Mouse (Mus musculus): ENCODE data around the gene Upp1.
A peak's percentile ranks its signal among the peaks of the same experiment; 100 is the strongest.
"Not testable (repeated sequence)": the region's sequence is repeated elsewhere in the genome, so short reads cannot be mapped to it uniquely, and the experiment has no call there.

Gene Upp1

DNA sequence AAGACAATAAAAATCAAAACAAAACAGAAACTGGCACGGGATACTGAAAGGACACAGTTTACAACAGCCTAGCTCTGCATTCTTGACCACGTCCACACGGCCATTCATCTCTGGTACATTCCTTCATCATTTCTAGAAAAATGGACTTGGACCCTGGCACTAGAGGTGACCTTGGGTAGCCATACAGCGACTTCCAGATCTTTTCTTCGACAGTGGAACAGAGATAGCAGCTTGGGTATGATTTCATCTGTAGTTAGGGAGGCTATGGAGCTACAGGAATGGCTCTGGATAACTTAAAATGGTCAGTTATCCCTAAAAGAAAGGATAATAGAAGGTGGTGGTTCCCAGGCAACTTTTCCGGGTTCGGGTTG lies at the start of gene Upp1:
Gene Upp1 (plus strand): TSS at position 54 of the 371 bp plus-strand sequence.
- DNase-seq (ENCODE audit: low read depth, low spot score): no peak

DNA sequence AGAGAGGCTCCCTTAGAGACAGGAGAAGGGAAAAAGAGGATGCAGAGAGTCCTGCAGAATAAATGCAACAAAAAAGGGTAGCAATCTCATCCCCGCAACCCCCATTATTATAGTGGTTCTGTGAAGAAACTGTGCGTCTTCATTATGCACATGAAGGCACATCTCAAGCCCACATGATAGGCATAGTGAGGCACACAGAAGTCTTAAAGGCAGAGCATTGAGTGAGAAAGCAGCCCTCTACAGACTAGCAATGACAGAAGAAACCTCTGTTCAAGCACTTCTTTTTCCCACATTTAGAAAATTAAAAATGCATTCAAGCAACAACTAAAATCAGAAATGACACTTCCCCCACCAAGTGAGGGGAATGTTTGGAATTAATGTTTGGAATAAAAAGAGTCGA lies 41.5 kb upstream of the Upp1 start:
- DNase-seq (ENCODE audit: low read depth, low spot score): no peak

DNA sequence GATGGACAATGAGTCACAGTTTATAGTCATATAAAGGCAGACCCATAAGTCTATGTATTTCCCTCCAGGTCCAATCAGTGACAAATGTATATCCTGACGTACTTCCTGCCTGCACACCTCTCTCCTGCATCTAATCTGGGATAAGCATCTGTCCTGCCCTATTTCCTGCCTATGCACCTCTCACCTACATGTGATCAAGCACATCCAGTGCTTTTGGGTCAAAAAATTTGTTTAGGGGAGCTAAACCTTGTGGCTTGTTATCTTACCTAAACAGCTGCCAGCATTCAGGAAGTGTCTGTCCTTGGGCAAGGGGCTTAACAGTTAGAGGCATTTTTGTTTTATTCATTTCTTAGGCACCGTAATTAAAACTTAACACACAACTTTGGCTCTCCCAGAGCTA lies 4.7 kb upstream of the Upp1 start:
- DNase-seq (ENCODE audit: low read depth, low spot score): no peak

DNA sequence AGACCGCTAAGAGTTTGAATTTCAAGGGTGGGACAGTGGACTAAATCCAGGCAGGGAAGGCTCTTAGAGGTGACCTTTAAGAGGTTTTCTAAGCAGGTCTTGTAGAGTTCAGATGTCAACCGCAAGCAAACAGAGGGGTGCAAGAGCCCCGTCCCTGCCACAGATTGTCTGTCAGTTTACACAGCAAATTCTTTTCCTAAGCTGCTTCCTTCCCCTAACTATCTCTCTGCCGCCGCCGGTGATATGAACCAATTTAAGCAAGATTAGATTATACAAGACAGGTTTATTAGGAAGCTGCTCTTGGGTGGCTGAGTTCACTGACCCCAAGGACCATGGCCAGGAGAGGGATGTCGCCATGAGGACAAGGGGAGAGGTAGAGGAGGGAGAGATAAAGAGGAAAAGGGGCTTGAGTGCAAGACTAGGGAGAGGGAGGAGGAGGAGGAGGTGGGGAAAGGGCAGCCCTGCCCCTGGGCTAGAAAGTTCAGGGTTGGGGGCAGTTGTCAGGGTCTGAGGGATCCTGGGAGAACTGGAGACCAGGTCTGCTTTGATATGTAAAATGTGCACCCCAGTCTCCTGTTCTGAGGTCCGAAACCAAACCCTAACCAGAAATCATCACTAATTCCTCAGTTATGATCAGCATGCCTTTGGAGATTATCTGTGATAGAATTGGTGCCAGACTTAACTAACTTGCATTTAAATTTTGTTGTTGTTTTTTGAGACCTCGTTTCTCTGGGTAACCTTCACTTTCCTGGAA lies 2.4 kb upstream of the Upp1 start:
- no peak for DNase-seq (ENCODE audit: low read depth, low spot score)

DNA sequence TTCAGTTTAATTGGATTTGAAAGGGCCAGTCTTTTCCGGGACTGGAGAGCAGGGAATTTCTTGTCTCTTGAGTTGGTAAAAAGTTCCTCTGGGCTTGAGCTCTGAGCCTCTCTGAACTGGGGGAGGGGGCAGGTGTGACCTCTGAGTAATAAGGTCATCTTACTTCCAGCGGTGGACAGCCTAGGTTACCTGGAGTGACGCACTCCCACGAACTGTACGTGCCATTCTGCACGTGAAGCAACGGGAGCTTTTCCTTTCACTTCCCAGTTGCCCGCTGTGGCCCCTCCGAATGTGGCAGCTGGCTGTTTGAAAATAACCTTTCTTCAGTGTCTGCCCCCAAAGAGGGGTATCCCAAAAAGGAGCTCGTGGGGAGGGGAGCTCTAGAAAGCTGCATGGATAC lies 1.8 kb upstream of the Upp1 start:
- DNase-seq (ENCODE audit: low read depth, low spot score): no peak

DNA sequence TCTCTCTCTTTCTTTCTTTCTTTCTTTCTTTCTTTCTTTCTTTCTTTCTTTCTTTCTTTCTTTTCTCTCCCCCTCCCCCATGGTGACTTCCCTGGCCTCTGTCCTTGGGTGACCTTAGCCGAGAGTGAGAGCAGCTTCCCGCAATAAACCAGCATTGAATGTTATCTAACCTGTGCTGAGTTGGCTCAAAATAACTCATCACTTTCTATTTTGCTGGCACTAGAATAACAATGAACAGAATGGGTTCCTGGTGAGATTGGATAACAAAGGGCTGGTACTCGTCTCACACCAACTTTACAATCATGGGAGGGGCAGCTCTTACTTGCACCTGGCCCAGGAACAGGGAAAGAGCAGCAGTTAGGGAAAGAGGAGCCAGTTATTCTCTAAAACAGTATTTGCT lies 987 bp upstream of the Upp1 start:
- no peak for DNase-seq (ENCODE audit: low read depth, low spot score)

DNA sequence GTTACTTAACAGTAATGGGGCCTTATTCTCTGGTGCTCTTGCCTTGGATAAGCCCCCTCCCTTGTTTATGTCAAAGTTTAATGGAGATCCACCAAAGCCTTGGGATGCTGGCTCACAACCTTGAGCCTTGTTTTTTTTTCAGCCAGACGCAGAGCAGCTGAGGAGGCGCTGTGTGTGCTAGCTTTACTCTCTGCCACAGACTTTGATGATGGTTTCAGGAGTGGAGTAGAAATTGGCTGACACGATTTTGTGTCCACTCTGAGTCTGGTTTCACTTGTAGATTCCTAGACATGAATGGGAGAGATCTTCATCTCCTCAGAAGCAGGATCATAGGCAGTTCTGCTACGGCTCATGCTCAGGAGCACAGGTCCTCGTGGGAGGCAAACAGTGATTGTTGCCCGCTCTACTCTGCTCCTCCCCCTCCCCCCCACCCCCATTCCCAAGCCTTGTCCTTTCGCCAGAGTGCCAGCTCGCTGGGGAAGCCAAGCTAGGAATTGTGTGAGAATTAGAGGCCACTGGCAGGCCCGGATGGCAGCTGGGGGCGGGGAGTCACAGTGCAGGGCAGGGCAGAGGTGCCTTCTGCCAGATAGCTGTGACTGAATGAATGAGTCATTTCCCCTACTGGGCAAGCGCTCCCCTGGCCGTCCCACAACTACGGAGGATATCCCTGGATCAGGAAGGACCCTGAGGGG lies 399 bp upstream of the Upp1 start:
- no peak for DNase-seq (ENCODE audit: low read depth, low spot score)

DNA sequence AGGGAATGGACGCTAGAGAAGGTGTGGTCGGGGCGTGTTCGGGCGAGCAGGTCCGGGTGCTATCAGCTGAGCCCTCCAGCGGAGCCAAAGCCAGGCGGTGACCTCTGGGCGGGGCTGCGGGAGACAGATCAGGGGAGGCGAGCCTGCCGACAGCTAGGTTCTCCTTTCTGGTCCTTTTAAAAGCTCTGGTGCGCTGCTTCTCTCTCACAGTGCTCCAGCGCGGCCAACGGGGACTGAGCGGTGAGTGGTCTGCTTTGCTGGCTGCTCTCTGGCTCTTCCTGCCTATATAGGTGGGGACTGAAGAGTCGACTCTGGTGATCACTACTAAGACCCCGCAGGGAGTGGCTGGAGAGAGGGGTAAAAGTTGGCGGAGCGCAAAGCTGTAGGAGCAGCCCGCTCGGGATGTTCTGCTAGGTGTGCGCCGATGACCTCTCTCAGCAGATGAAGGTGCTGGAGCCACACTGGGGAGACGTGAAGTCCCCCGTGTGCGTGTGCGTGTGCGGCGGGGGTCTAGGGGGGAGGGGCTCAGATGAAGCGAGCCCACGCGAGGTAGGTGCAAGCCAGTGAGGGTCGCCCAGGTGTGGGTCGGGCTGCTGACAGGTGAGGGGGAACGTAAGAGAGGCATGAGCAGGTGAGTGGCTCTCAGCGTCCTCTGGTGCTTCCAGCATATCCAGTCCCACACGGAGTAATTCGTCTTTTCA lies 668 bp downstream of the Upp1 start:
- no peak for DNase-seq (ENCODE audit: low read depth, low spot score)

DNA sequence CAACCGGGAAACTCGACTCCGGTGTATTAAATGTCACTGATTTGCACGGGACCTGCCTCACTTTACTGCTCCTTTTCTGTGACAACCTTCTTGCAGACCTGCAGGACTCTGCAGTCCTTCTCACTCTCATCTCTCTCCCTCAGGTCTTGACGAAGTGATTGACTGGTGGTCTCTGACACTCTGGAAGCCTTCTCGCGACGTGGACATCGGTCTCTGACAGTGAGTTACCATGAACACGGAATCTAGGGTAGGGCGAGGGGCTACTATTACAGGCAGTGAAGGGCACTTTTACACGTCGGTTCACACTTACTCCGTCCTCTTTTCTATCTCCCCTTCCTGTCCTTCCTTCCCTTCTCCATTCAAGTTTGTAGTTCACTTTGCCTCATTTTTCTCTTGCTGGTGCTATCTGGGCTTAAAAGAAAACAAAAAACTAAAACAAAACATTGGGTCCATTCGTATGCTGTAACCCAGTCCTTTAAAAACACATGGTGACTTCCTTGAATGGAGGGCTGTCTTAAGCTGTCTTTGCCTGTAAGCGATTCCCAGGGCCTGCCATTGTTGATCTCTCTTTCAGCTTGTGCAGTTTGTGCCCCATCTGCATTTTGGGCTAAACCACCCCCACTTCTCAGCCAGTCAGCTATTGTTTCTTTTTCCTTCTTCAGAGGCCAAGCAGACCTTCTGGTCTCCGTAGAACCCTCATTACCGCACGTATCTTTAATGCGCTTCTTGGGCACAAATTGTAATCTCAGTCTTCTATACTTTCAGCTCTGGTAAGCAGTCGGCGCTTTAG lies 1.5 kb downstream of the Upp1 start:
- no peak for DNase-seq (ENCODE audit: low read depth, low spot score)

DNA sequence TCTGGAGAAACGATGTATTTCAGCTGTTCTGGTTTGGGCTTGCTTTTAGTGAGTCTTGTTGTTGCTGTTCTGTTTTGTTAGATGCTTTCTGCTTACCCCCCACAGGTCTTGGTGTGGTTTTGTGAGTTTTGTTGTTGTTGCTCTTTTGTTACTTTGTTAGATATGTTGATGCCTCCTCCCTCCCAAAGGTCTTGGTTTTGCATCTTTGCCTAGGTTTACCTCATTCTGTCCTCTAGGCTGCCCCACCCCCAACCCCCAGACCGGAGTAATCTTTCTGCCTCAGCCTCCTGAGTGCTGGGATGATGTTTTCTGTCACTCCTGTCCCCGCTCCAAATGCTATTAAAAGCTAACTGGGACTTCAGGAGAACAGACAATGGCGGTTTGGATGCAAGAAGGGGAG lies 4.4 kb downstream of the Upp1 start:
- DNase-seq (ENCODE audit: low read depth, low spot score): no peak

DNA sequence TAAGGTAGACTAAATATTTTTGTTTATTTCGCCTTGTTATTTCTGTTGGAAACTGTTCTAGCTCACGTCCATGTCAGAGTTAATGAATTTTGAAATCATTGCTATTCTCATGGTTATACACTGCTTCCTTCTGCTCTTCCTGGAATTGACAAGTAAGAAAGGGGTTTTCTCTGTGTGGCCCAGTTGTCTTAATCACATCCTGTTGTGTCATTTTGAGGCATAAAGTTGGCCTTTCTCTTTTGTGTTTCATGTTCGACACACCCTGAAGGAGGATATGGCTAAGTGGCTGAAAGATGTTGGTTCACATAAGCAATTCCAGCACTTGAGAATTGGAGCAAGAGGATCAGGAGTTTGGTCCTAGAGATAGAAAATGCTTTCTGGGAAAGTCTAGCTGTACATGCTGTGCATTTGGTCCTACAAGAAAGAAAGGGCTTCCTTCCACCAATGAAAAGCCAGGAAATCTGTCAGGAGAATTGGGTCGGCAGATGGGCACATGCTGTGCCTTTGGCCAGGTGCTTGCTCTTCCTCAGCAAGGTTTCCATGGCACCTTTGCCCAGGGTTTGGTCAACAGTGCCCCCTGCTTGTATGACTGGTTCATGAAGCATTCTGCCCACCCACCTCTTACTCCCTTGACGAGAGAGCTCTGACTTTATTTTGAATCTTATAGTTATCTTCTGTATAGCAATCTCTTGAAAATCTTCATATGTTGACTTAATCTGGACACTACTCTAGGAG lies 8.6 kb downstream of the Upp1 start:
- no peak for DNase-seq (ENCODE audit: low read depth, low spot score)

DNA sequence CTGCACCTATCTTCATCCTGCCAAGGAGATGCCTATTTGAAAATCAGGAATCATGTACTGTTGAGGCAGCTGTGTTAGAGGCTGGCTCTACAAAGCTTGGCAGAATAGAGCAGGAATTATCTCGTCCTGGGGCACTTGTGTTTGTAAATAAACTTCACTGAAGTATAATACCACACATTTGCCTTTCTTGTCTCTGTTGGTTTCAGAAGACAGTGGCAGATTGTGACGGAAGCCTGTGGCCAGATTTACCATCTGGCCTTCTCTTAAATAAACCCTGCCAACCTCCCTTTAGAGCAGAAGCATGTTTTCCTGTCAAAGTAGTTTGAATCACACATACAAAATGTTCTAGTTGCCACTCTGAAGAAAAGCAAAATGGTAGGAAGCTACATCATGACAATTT lies 10.2 kb downstream of the Upp1 start:
- peak; percentile 72 for DNase-seq (ENCODE audit: low read depth, low spot score)

DNA sequence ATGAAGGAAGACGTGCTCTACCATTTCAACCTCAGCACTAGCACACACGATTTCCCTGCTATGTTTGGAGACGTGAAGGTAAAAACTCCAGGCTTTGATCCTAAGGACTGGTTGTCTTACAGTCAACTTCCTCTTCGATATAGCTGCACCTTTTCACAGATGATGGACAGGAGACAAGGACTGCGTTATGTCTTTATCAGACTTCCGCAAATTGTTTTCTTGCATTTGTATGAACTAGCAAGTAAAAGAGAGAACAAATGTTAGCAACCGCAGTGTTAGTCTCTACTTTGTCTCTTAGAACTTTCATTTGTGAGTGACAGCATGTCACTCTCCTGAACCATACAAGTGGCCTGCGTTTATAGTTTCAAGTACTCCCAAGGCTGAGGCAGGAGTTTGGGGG lies 11.6 kb downstream of the Upp1 start:
- DNase-seq (ENCODE audit: low read depth, low spot score): no peak

DNA sequence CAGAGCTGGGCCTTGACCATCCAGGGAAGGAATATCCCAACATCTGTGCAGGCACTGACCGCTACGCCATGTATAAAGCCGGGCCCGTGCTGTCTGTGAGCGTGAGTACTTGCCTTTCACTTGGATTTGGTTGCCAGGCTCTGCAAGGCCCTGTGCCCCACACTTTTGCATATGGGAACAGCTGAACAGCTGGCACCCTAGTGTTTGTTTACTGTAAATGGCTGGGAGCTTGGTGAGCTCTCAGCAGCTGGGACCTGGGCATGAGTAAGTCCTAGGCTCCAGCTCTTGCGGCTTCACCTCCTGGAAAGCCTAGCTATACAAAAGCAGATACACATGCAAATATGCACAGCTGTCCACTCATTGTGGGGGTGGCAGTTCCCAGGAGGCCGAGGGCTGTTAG lies 13.8 kb downstream of the Upp1 start:
- DNase-seq (ENCODE audit: low read depth, low spot score): no peak

DNA sequence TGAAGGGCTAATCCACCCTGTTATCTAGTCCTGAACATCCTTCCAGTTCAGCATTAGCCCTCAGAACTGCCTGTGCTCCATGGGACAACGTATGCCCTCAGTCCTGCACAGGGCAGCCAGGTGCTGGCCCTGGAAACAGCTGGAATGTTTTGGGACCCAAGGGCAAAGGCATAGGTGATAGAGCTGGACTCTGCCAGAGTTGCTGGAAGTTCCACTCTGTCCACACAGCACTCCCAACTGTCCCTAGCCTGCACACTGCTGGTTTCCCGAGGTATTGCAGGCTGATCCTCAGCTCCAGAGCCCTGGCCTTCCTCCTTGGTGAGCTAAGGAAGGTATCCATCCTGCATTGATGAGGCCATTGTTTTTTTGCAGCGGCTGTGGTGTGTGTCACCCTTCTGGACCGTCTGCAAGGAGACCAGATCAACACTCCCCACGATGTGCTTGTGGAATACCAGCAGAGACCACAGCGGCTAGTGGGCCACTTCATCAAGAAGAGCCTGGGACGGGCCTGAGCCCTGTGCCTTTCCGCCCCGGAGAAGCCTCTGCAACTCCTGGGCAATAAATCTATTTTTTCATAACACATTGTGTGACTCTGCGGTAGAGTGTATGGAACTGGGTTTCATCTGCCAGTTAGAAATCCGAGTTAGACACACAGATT lies 17.8 kb downstream of the Upp1 start:
- no peak for DNase-seq (ENCODE audit: low read depth, low spot score)

DNA sequence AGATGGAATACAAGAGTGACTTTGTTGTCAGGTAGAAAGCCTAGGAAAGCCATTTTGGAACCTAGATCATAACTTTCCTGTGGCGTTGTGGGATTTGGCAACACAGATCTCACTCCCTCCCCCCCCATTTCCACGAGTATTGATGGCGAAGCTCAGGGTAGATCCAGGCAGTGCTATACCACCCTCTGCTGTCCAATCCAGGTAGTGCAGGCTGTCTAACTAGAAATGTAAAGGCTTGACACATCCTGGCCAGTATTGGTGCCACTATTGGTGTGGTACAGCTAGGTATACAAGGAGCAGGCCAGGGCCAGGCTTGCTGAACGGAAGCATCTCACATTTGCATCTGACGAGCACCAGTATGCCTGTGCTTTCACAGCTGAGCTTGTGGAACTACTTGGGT lies 18.6 kb downstream of the Upp1 start:
- DNase-seq (ENCODE audit: low read depth, low spot score): peak; percentile 36

DNA sequence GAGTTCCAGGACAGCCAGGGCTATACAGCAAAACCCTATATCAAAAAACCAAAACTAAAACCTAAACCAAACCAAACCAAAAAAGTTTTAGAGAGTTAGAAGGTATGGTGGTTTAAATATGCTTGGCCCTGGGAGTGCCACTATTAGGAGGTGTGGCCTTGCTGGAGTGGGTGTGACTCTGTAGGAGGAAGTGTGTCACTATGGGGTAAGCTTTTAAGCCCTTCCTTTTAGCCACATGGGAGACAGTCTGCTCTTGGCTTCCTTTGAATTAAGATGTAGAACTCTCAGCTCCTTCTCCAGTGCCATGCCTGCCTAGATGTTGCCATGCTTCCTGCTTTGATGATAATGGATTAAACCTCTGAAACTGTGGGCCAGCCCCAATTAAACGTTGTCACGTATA lies 27.2 kb downstream of the Upp1 start:
- DNase-seq (ENCODE audit: low read depth, low spot score): no peak

DNA sequence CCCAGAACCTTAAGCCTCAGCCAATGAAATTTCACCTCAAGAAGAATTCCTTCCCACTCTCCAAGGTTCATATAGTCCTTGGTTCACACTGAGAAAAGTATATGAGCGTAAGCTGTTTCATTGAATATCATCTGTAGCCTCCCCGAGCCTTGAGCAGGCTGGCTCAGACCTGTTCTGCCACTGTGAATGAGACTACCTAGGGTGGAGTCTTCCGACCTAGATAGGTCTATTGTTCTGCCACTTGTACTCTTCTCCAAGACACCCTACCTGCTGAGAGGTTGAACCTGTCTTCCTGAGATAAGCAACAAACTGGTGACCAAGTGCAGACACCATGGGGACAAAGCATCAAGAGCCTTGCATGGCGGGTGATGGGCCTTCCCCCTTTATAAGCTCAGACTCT lies 28.2 kb downstream of the Upp1 start:
- no peak for DNase-seq (ENCODE audit: low read depth, low spot score)

DNA sequence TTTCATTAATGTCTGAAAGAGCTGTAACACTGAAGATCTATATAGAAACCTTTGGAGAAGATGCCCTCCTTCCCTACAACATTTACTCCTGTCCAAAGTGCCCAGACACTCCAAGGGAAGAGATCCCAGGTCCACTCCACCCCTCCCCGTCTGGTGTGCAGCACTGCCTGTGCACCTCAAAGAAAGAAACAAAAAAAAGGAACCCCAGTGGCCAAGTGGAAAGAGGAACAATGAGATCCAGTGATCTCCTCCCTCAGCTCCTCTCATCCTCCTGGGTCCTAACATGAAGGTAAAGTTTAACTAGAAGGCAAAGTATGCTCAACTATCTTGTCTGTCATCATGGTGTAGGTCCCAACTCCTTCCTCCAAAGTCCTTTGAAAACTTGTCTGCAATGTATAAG lies 28.8 kb downstream of the Upp1 start:
- DNase-seq (ENCODE audit: low read depth, low spot score): no peak

DNA sequence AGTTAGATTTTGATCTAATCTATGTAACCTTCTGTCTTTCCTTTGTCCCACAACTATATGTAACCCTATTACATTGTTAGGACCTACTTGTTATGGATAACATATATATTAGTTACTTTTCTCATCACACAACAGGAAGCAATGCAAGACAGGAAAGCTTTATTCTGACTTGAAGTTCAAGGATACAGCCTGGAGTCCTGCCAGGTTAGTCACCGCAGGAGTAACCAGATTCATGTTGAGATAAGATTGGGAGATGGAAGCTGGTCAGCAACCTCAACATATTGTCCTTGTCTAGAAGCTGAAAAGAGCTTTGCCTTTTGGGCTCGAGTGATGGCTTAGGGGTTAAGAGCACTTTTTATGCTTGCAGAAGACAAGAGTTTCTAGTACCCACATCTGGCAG lies 30.3 kb downstream of the Upp1 start:
- DNase-seq (ENCODE audit: low read depth, low spot score): no peak

DNA sequence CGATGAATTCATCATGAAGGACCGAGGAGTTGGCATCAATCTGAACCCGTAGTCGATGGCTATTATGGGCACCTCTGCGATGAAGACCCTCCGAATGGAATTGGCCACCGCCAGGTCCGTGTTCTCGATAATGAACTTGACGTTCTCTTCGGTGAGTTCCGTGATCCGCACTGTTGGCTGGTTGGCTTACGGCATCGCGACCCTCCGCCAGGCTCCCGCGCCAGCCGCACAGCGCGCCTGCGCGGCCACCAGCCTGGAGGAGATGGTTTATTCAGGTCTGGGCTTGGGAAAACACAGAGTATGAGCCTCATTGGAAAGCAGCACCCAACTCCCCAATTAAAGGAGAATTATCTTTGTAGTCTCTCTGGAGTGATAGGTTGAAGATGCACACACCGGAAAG lies 32.5 kb downstream of the Upp1 start:
- DNase-seq (ENCODE audit: low read depth, low spot score): not testable (repeated sequence)

All from brain, embryonic 18.5 days (tissue).